Mouse (Mus musculus): ENCODE results near the gene Tnks2.
"Not testable (repeated sequence)": the region's sequence is repeated elsewhere in the genome, so short reads cannot be mapped to it uniquely, and the experiment has no call there.

Tnks2 gene

GRCm38 (mm10) chr19:36822701-36823100 lies 11.3 kb upstream of the Tnks2 start:
- DNase-seq (ENCODE audit: extremely low read depth, insufficient read length, low spot score): no peak

GRCm38 (mm10) chr19:36827650-36828049 lies 6.4 kb upstream of the Tnks2 start:
- no peak for DNase-seq (ENCODE audit: extremely low read depth, insufficient read length, low spot score)

DNA sequence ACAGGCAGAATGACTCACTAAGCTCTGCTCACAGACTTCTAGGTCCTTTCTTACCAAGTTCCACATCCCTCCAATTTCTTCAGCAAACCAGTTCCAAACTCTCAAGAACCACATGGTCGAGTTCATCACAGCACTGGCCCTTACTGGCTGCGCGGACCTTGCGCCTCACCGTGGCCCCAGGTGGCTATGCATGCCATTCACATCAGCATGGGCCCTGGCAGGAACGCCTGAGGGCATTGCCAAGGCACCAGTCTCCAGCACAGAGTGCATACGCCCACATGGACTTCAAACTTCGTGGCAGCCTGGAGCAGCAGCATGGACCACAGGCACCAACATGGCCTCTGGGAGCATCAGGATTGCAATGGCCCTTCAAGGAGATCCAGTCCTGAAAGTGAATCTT lies 5.7 kb upstream of the Tnks2 start:
- DNase-seq (ENCODE audit: extremely low read depth, insufficient read length, low spot score): peak; percentile 21

DNA sequence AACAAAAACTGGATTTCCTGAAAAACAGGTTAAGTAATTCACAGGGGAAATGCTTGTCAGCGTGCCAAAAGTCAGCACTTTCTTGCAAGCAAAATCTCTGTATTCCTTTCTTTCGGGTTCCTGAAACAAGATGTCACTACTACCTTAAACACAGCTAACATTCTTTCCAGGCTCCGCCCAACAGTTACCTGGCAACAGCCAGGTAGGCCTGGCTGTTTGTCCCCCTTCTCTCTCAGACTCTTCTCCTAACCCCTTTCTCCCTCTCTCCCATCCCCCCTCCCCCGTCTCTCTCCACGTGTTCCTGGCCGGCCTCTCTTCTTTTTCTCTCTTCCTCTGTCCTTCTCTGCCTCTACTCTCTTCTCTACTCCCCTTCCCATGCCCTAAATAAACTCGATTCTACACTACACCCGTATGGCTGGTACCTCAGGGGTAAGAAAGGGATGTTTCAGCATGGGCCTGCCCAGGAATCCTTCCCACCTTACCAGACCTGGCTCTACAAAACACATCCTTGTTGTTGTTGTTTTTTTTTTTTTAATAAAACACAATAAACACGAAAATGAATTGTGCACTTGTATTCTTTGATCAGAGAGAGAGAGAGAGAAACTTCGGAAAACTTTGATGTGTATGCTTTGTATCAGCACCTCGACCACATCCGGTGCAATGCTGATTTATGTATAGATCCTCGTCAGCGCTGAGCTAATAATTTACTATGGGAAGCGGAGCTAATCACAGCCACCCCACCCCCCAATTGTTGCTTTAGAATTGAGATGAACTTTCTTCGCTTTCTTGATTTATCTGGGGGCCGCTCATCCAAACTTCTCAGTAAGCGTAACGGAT lies 863 bp upstream of the Tnks2 start:
- peak; percentile 33 for DNase-seq (ENCODE audit: extremely low read depth, insufficient read length, low spot score)

GRCm38 (mm10) chr19:36834532-36835431 lies 750 bp downstream of the Tnks2 start:
- peak; percentile 76 for DNase-seq (ENCODE audit: extremely low read depth, insufficient read length, low spot score)

DNA sequence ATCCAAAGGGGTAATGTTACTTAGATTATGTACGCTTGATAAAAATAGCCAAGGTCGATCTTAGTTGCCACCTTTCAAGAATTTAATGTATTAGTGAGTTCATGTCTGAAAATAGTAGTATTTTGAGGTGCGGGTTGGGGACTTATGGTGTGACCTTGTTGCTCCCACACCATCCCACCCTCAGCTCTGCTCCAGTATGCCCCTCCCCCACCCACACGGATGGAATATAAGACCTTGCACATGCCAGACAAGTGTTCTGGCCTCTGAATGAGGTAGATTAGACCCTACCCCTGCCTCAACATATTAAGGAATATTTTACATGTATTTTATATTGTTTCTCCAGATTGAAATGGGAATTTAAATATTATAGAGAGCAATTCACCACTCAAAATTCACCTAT lies 2.0 kb downstream of the Tnks2 start:
- no peak for DNase-seq (ENCODE audit: extremely low read depth, insufficient read length, low spot score)

DNA sequence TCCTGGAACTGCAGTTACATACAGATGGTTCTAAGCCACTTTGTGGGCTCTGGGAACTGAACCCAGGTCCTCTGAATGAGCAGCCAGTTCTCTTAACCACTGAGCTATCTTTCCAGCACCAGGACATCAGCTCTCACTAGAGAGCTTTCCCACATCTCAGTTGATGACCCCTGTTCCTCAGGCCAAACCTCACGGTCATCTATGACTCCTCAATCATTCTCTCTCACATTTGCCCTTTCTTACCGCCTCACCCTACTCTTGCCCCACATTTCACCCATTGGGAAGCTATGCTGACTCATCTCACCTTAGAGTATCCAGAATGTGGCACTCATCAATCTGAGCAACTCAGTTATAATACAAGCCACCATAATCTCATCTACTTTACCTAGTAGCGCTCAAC lies 6.3 kb downstream of the Tnks2 start:
- DNase-seq (ENCODE audit: extremely low read depth, insufficient read length, low spot score): no peak

DNA sequence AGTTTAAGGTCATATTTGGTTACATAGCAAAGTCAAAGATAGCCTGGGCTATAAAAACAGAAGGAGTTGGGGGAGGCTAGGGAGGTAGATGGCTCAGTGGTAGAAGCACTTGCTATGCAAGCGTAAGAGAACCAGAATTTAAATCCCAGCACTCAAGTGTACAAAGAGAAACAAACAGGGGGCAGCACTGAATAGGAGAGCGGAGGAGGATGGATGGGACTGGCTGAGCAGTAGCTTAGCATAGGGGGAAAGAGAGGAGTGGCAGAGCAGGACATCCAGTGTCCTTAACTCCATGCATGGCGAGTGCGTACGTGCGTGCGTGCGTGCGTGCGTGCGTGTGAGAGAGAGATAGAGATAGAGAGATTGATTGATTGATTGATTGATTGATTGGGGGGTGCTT lies 9.8 kb downstream of the Tnks2 start:
- no peak for DNase-seq (ENCODE audit: extremely low read depth, insufficient read length, low spot score)

- no peak for DNase-seq (ENCODE audit: extremely low read depth, insufficient read length, low spot score)
Observed at GRCm38 (mm10) chr19:36845924-36846323, 11.9 kb downstream of the Tnks2 start.

DNA sequence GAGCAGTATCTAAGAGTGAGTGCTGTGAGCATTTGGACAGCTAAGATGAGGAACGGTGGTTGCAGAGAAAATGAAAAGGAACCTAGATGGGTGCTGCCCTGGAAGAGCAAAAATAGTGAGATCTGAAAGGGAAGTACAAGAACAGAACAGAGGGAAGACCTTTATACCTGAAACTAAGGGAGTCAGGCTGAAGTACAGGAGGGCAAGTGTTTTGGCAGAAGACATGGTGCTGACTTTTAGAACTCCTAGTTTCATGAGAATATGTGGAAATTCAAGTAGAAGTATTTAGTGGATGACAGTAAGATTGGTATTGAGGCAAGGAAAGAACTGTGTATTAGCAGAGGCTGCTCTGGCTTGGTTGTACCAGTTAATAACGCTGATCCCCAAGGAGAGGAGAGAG lies 19.8 kb downstream of the Tnks2 start:
- DNase-seq (ENCODE audit: extremely low read depth, insufficient read length, low spot score): no peak

- no peak for DNase-seq (ENCODE audit: extremely low read depth, insufficient read length, low spot score)
Observed at GRCm38 (mm10) chr19:36857851-36858250, 23.8 kb downstream of the Tnks2 start.

- no peak for DNase-seq (ENCODE audit: extremely low read depth, insufficient read length, low spot score)
Observed at GRCm38 (mm10) chr19:36860393-36860792, 26.4 kb downstream of the Tnks2 start.

- DNase-seq (ENCODE audit: extremely low read depth, insufficient read length, low spot score): no peak
Observed at GRCm38 (mm10) chr19:36865905-36866304, 31.9 kb downstream of the Tnks2 start.

- DNase-seq (ENCODE audit: extremely low read depth, insufficient read length, low spot score): no peak
Observed at GRCm38 (mm10) chr19:36867416-36867815, 33.4 kb downstream of the Tnks2 start.

DNA sequence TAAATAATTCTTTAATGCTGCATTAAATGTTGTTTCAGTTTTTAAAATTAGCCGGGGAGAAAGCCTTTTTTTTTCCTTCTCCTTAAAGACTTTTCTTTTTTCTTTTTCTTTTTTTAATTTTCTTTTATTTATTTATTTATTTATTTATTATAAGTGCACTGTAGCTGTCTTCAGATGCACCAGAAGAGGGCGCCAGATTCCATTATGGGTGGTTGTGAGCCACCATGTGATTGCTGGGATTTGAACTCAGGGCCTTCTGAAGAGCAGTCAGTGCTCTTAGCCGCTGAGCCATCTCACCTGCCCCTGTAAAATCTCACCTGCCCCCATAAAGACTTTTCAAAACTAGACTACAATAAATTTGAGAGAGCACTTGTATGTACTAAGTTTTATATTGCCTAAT lies 34.6 kb downstream of the Tnks2 start:
- not testable (repeated sequence) for DNase-seq (ENCODE audit: extremely low read depth, insufficient read length, low spot score)

DNA sequence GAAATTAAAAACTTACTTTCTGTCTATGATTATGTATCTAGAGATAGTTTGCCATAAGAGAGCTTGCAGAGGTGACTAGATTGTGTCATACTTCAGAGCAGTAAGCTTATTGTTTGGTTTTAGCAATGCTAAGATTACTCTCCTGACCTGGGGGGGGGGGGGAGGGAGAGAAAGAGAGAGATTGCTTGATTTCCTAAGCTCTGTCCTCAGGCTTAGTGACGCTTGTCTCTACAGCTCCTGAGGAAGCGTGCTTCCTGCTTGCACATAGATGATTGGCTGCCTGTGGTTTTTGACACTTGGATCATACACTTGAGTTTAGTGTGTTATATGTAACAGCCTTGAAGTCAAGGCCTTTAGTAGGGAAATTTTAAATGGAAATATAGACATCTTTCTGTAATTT lies 40.6 kb downstream of the Tnks2 start:
- DNase-seq (ENCODE audit: extremely low read depth, insufficient read length, low spot score): no peak

DNA sequence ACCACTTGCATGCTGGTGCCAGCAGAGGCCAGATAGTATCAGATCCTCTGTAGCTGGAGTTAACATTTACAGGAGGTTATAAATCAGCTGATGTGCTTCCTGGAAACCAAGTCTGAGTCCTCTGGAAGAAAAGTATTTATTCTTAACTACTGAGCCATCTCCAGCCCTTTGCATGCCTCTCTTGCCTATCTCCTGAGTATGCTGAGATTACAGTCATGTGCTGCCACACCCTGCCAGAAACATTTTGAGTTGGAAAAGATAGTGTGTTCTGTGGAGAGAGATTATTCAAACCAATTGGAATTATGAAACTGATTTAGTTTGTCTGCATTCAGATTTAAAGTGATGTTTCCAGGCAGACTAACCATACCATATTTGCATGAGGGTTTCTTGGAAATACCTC lies 43.3 kb downstream of the Tnks2 start:
- no peak for DNase-seq (ENCODE audit: extremely low read depth, insufficient read length, low spot score)

DNA sequence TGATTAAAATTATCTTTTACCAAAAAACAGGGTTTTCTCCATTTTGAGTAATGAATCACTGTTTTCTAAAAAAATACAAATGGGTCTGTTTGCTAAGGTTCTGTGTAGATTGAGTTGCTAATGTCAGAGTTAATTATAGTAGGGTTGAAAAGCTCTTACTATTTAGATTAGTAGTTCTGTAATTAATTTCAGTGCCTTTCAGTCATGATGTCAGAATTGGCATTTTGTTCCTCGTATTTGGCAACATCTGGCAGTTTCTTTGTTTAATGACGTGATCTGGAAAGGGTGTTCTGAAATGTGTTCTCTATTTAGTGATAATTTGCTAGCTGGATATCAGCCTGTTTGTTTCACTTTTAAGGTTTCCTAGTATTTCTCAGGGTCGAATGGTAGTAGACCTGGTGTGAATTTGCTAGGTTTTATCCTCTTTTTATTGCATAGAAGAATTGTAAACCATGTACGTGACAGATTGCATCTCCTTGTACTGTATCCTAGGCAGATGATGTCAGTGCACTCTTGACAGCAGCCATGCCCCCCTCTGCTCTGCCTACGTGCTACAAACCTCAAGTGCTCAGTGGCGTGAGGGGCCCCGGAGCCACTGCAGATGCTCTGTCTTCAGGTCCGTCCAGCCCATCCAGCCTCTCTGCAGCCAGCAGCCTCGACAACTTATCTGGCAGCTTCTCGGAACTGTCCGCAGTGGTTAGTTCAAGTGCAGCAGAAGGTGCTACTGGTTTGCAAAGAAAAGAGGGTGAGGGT lies 44.9 kb downstream of the Tnks2 start:
- DNase-seq (ENCODE audit: extremely low read depth, insufficient read length, low spot score): no peak

DNA sequence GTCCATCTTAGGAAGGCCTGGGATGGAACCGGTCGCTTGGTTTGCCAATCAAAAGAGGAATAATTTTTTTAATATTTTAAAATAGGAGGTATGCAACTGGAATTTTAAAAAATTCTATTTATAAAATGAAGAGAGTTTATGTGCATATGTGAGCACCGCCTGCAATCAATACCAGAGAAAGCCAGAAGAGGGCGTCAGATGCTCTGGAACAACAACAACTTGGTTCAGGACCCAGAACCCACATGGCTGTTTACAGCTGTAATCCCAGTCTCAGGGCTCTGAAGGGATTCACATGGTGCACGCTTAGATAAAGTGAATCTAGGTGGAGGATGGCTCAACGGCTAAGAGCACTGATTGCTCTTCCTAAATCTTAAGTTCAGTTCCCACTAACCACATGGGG lies 49.1 kb downstream of the Tnks2 start:
- DNase-seq (ENCODE audit: extremely low read depth, insufficient read length, low spot score): no peak

DNA sequence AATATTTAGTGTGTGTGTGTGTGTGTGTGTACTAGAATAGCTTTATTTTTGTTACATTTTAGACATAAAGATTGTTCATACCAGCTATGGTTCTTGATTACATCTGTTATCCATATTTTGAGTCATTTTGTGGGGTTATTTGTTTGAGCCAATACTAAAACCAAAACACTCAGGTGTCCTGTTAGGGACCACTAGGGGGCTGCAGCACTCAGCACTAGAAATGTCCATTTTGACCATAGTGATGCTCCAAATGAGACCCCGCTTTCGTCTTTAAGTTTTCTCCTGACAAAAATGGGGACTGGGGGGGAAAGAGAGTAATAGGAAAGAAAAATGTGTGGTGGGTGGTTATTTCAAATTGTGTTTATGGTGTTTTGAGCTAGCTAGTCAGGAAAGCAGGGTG lies 52.3 kb downstream of the Tnks2 start:
- DNase-seq (ENCODE audit: extremely low read depth, insufficient read length, low spot score): no peak

DNA sequence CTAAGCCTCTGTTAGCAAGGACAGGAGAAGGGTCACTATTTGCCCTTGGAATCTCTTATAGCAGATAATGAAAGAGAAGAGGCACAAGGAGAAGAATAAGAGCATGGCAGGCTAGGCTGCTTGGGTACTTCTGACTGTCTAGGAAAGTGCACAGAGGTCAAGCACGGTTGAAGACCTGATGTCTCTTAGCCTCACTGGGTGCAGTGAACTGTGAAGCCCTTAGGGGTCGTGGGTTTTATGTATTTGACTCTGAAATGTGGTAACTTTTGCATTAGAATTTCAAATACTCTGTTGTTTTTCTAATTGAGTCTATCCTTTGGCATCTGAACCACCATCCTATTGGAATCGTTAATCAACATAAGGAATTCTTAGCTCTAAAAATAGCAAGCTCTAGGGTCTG lies 53.7 kb downstream of the Tnks2 start:
- no peak for DNase-seq (ENCODE audit: extremely low read depth, insufficient read length, low spot score)
